Mouse (Mus musculus) forebrain, embryonic 11.5 days (tissue): Measurements from ENCODE around the gene Sbk3. TPM values are rescaled to one million over a fixed set of nuclear protein-coding genes. Genes with fewer than 3 reads are reported as not detected.
"Not testable (repeated sequence)": the region's sequence is repeated elsewhere in the genome, so short reads cannot be mapped to it uniquely, and the experiment has no call there.

Experiments used
- ATAC-seq: fragments of 200-750 bp; cut with Nextera tagmentation; replicated peaks from 2 replicates; pipeline ENCODE4 v1.8.0; 2017; ENCODE audit warnings: moderate TSS enrichment; ENCODE audit not compliant: low FRiP score
- DNase-seq: peaks from one replicate; pipeline ENCODE4 v3.0.0-alpha.2; 2017; ENCODE audit warnings: low spot score
- H3K27ac ChIP-seq: fragments of 300-500 bp; sonication (generic); 2 replicates; pipeline ENCODE4 v1.5.1; 2014; ENCODE audit warnings: low read depth, low read length
- H3K27me3 ChIP-seq: fragments of 300-500 bp; sonication (generic); 2 replicates; pipeline ENCODE4 v1.6.1; 2014; ENCODE audit warnings: mild to moderate bottlenecking, low read length, mixed read lengths; ENCODE audit not compliant: control insufficient read depth, insufficient read depth
- H3K36me3 ChIP-seq: fragments of 300-500 bp; sonication (generic); 2 replicates; pipeline ENCODE4 v1.6.1; 2014; ENCODE audit warnings: mild to moderate bottlenecking, low read length, moderate library complexity, mixed read lengths; ENCODE audit not compliant: control insufficient read depth, insufficient read depth
- H3K4me1 ChIP-seq: fragments of 300-500 bp; sonication (generic); replicated peaks from 2 replicates; pipeline ENCODE4 v1.6.1; 2014; ENCODE audit warnings: low read length, mixed read lengths; ENCODE audit not compliant: control insufficient read depth, insufficient read depth
- H3K4me2 ChIP-seq: fragments of 300-500 bp; sonication (generic); 2 replicates; pipeline ENCODE4 v1.6.1; 2014; ENCODE audit warnings: low read depth, mild to moderate bottlenecking, low read length, moderate library complexity, mixed read lengths; ENCODE audit not compliant: severe bottlenecking
- H3K4me3 ChIP-seq: fragments of 300-500 bp; sonication (generic); 2 replicates; pipeline ENCODE4 v1.5.1; 2014; ENCODE audit warnings: low read depth, low read length
- H3K9ac ChIP-seq: fragments of 300-500 bp; sonication (generic); 2 replicates; pipeline ENCODE4 v1.6.1; 2014; ENCODE audit warnings: low read length
- H3K9me3 ChIP-seq: fragments of 300-500 bp; sonication (generic); 2 replicates; pipeline ENCODE4 v1.6.1; 2016; ENCODE audit warnings: low read length, mixed read lengths; ENCODE audit not compliant: control insufficient read depth
- WGBS: fragments of 180-500 bp; shearing (Covaris S2); extraction: QIAGEN DNeasy Blood & Tissue Kit; methylation state at CpG from one replicate; pipeline ENCODE4 v1.1.7; 2014; 5-methylcytosine and 5-hydroxymethylcytosine counted together
- polyA plus RNA-seq: library from polyadenylated mRNA; unstranded; fragments of >200 nt; fragmentation: Nextera tagmentation; extraction: Ambion mirVana; gene quantifications from 2 replicates; pipeline ENCODE4 v1.2.1, GENCODE M21; 2014

Gene Sbk3
- polyA plus RNA-seq, 1 experiment from 2014 or later = 0.12 TPM

DNA sequence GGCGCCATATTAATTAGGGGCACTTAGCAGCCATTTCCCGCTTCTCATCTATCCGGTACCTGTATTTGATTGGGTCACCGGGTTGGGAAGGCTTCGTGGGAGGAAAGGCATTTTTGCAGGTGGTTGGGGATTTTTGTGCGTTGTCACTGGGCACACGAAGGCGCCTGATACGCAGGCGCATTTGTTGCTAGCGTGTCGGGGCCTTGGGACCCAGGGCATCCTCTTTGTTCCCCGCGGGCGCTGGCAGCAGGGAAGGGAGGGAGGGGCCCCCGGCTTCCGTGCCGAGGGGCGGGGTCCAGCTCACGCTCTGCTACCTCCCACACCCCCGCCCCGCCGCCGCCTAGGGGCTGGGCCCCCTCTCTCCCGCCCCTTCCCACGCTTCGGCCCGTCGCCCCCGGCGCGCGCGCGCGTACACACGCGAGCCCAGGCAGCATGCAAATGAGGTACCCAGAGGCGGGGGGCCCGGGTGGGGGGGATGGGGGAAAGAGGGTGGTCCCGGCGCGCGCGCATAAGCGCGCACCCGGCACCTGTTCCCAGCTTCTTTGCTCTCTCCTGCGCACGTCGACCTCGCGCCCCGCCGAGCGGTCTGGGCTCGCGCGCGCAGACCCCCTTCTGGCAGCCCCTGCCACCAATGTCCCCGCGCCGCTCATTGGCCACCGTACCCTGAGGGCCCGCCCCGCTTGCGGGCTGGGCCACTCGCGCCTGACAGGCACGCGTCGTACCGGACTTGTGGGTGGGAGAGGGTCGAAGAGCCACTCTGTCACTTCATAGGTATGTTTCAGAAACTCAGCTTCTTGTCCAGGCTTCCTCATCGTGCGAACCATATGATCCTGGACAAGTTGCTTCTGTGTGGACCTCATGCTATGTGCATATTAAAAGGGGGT is 44.4 kb upstream of the Sbk3 start, which contains the start of gene Gm44973:
Gene Gm44973, plus strand, starts transcription at position 379 of the 884 bp plus-strand sequence.
- Histone ChIP-seq H3K4me3 (peak within 1 kb of the TSS; percentile 60), H3K4me2 (peak within 1 kb of the TSS; percentile 63), H3K27ac (peak within 1 kb of the TSS; percentile 99), H3K4me1 (peaks cover 3% of the 10 kb centered on the region), H3K36me3 (peaks cover 18% of the 10 kb centered on the region), H3K9me3 (no peaks in the 10 kb centered on the region), H3K27me3 (no peaks in the 10 kb centered on the region), H3K9ac (peak within 1 kb of the TSS; percentile 84)
- peak; percentile 99 for DNase-seq
- WGBS = under 1% methylated on average over 57 of the region's 76 CpGs
- peak; percentile 83 for ATAC-seq

DNA sequence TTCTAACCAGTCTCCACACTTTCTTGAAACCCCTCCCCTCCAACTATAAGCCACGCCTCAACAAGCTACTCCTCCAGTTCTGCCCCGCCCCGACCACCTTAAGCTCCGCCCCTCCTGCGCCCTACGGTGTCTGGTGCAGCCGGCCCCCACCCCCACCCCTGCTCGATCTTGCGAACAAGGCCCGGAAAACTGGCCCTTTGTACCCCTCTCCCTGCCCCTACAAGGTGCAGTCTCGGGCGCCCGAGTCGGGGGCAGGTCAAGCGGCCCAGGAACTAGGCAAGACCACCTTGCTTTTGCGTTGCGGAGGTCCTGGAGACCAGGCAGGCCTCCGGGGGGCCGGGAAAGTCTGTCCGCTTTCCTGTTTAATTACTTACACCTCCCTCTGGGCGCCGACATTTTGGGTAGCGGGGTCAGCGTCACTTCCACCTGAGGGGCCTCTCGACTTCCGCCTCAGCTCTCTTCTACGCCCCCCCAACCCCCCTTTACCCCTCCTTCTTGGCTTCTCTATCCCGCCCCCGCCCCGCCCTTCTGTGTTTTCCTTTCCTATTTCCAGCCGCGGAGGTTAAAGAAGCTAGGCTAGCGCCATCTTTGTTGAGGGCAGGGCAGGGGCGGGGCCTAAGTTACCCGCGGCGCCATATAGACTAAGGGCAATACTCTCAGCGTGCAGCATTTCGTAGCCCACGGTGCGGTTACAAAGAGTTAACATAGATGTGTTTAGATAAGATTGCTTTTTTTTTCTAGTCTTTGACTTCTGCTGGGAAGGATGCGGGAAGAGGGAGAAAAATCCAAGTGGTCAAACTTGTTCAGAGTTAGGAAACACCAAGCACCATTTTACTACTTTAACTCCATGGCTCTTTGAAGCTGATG is 43.5 kb upstream of the Sbk3 start, which contains the start of the genes Zfp524 and Fiz1:
Gene Zfp524, plus strand, starts transcription at position 165 of the 867 bp plus-strand sequence.
Gene Fiz1, minus strand, starts transcription at position 447 of the 867 bp plus-strand sequence.
- Histone ChIP-seq H3K4me2 (peak within 1 kb of the TSS; percentile 63), H3K27me3 (no peaks in the 10 kb centered on the region), H3K4me1 (peaks cover 3% of the 10 kb centered on the region), H3K36me3 (peaks cover 18% of the 10 kb centered on the region), H3K9ac (peak within 1 kb of the TSS; percentile 84), H3K9me3 (no peaks in the 10 kb centered on the region), H3K4me3 (peak within 1 kb of the TSS; percentile 60), H3K27ac (peak within 1 kb of the TSS; percentile 99)
- ATAC-seq = peak; percentile 81
- under 1% methylated on average over 42 of the region's 42 CpGs for WGBS
- peak; percentile 98 for DNase-seq

DNA sequence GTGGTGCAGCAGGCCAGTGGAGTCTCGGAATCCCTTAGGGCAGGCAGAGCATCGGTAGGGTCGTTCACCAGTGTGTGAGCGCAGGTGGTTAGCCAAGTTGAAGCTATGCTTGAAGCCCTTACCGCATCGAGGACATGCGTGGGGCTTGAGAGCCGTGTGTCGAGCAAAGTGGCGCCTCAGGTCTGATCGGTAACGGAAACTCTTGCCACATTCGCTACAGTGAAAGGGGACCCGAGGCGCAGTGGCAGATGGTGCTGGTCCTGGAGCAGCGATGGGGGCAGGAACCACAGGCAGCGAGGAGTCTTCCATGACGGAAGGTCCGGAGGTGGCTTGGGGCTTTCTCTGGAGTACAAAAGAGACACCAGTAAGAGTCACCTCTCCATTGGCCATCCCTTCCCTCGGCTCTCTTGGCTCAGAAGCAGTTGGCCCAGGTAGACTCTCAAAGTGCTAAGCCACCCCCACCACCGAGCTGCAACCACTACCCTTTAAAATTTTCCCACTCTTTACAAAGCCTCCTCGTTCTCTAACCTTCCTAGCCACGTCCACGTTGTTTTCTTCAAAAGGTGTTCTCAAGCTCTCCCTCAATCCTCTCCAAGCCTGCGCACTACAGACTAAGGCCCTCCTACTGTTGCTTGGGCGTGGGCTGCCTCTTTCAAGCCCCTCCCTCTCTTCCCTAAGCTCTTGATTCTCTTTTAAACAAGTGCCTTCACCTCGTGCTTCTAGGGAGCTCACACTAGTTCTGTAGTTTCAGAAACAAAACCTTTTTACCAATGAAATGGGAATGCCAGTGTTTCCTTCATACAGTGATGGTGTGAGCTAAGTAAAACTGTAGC is 41.9 kb upstream of the Sbk3 start:
- peak overlapping the region; percentile 60; the same call in 1 of the 2 replicates for H3K4me3 ChIP-seq

DNA sequence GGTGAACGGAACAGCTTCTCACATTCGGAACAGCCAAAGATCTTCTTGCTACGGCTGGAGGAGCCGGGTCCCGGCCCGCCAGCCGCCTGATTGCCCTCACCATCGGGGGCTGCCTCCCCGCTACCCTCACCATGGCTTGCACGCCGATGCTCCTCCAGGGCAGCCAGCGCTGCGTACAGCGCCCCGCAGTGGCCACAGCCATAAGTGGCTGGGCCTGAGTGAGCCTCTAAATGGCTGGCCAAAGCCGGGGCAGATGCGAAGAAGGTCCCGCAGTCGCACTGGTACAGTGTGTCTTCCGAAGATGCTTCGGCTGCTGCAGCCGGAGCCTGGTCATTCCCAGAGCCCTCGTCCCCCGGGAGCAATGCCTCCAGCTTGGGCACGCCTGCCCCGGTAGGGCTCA is 37.3 kb upstream of the Sbk3 start:
- Histone ChIP-seq H3K4me1 (peaks cover 2% of the 10 kb centered on the region; the same call in 1 of the 2 replicates), H3K9me3 (no peaks in the 10 kb centered on the region), H3K4me3 (no peak overlapping the region), H3K9ac (no peak overlapping the region), H3K27ac (no peak overlapping the region), H3K4me2 (no peak overlapping the region), H3K27me3 (no peaks in the 10 kb centered on the region), H3K36me3 (peaks cover 40% of the 10 kb centered on the region)
- ATAC-seq (no peak; the same call in 1 of the 2 replicates), DNase-seq (no peak)
- 97% methylated on average over 26 of the region's 26 CpGs for WGBS

More for the DNA sequence above, 41.9 kb upstream of the Sbk3 start:
- DNase-seq = no peak
- Histone ChIP-seq H3K9me3 (no peaks in the 10 kb centered on the region), H3K4me2 (peak overlapping the region; percentile 54; the same call in 1 of the 2 replicates), H3K27ac (no peak overlapping the region), H3K9ac (no peak overlapping the region; the same call in 1 of the 2 replicates), H3K36me3 (peaks cover 31% of the 10 kb centered on the region), H3K4me1 (peaks cover 3% of the 10 kb centered on the region), H3K27me3 (no peaks in the 10 kb centered on the region)
- no peak for ATAC-seq
- 92% methylated on average over 27 of the region's 27 CpGs for WGBS

DNA sequence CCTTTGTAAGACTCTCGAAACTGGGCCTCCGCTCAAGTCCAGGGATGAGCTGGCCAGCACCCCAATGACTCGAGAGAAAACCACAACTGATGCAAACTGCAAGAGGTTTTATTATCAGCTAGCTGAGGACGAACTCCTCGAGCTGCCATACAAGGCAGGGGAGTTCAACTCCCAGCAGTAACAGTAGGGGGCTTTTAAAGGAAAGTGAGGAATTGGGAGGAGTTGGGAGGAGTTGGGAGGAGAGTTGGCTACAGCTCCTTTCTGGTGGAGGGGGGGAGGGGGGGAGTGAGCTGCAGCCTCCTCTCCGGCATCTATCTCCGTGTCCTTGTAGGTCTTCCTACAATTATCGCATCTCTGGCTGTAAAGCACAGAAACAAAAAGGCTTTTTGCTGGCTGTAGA is 31.9 kb upstream of the Sbk3 start:
- not testable (repeated sequence) for H3K4me2 ChIP-seq, H3K9me3 ChIP-seq, DNase-seq, H3K9ac ChIP-seq, H3K36me3 ChIP-seq, H3K4me1 ChIP-seq, H3K27ac ChIP-seq, ATAC-seq, H3K4me3 ChIP-seq, H3K27me3 ChIP-seq
- 70% methylated on average over 8 of the region's 8 CpGs for WGBS

DNA sequence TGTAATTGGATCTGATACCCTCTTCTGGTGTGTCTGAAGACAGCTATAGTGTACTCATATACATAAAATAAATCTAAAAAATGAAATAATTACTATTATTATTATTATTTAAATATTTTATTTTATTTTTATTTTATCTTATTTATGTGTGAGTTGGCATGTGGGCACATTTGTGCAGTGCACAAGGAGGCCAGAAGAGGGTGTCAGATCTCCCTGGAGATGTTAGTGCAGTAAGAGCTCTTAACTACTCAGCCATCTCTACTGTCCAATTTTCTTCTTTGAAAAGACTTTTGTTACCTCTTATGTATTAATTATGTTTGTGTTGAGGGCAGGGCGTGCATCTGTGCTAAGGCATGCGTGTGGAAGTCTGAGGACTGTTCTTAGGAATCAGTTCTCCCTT is 28.9 kb upstream of the Sbk3 start:
- H3K27ac ChIP-seq = no peak overlapping the region
- DNase-seq (no peak), ATAC-seq (no peak)
- H3K27me3 ChIP-seq = no peaks in the 10 kb centered on the region
- 71% methylated on average over 2 of the region's 2 CpGs for WGBS
- H3K9ac ChIP-seq = no peak overlapping the region
- H3K4me3 ChIP-seq = no peak overlapping the region
- peaks cover 10% of the 10 kb centered on the region for H3K4me1 ChIP-seq
- H3K9me3 ChIP-seq = peaks cover 3% of the 10 kb centered on the region; the same call in 1 of the 2 replicates
- no peaks in the 10 kb centered on the region for H3K36me3 ChIP-seq
- no peak overlapping the region for H3K4me2 ChIP-seq

DNA sequence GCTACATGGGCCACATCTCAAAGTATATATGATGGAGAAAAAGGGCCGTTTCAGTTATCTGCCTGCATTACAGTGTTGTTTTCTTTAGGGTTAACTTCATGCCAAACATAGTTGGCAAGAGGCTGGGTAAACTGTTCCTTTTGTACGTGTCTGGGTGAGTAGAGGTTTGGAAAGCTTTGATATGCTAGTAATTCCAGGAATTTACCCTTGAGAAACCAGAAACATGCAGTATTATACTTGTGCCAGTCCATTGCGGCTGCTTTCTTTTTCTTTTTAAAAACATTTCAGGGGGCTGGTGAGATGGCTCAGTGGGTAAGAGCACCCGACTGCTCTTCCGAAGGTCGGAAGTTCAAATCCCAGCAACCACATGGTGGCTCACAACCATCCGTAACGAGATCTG is 26.0 kb upstream of the Sbk3 start:
- Histone ChIP-seq H3K27ac (no peak overlapping the region; the same call in 1 of the 2 replicates), H3K4me2 (peak overlapping the region; percentile 84; the same call in 1 of the 2 replicates), H3K36me3 (peaks cover 2% of the 10 kb centered on the region; the same call in 1 of the 2 replicates), H3K4me1 (peaks cover 20% of the 10 kb centered on the region), H3K27me3 (peaks cover 15% of the 10 kb centered on the region), H3K9ac (peak overlapping the region; percentile 89), H3K9me3 (no peaks in the 10 kb centered on the region), H3K4me3 (peak overlapping the region; percentile 70; the same call in 1 of the 2 replicates)
- DNase-seq (no peak), ATAC-seq (no peak)
- 74% methylated on average over 6 of the region's 8 CpGs for WGBS
